Mouse (Mus musculus): ENCODE results near the gene St6galnac3.

St6galnac3 gene

DNA sequence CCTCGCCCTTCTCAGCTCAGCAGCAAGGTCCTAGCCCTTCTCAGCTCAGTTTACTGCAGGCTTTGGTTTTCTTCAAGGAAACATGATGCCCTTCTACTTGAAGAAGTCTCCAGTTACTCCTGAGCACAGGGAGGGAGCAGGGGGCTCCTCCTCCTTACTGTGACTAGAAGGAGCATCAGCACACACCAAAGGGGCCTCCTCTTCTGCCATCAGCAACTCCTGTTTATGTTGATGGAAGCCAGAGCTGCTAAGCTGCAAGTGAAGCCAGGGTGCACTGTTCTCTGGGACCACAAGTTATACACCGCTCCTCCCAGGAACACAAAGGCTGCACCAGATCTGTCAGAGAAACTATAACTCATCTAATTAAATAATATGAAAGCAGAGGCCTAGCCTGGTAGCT is 34.4 kb downstream of the St6galnac3 start:
- no peak for DNase-seq (ENCODE audit: low spot score in 2 of 2)

GRCm38 (mm10) chr3:153689793-153690291 is 35.1 kb downstream of the St6galnac3 start:
- DNase-seq (ENCODE audit: low spot score in 2 of 2) = no peak

DNA sequence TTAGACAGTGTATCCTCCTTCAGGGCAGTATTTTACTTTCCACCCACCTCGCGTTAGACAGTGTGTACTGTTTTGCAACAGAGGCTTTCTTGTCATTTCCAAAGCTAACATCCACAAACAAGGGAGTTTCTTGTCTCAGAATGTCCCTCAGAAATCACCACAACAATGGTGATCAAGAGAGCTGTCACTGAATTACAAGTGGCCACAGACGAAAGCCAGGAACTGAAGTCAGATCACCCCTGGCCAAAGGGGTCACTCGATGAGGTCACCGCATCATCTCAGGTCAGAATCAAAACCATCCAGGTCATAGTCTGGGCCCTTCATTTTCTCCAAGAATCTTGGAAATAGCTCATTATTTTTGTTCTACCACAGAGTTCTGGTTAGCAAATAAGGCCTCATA is 37.1 kb downstream of the St6galnac3 start:
- no peak for DNase-seq (ENCODE audit: low spot score in 2 of 2)

DNA sequence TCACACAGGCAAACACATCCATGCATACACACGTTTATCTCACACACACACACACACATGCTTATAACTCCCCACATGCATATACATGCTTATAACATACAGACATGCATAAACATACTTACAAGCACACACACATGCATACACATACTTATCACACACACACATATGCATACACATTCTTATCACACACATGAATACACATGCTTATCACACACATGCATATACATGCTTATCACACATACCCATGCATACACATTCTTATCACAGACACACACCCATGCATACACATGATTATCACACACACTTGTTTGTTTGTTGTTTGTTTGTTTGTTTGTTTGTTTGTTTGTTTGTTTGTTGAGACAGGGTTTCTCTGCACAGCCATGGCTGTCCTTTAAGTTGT is 40.1 kb downstream of the St6galnac3 start:
- no peak for DNase-seq (ENCODE audit: low spot score in 2 of 2)

DNA sequence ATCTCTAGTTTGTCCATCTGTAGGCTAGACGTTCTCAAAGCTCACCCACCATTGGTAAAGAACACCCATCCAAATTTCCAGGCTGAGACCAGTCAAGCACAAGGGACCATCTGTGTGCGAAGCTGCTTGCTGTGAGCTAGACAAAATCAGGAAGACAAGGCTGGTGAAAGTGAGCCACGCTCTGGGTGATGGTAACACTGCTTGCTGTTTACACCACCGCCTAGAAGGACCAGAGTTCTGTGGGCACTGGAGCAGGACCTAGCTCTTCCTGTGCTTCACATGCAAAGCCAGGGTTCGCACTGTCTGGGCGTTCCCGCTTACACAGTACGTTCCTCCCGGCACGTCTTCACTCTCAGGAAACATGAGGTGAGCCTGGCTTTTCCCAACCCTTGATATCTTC is 42.7 kb downstream of the St6galnac3 start:
- DNase-seq (ENCODE audit: low spot score in 2 of 2) = no peak

- no peak for DNase-seq (ENCODE audit: low spot score in 2 of 2)
Observed at GRCm38 (mm10) chr3:153681720-153682119, 43.3 kb downstream of the St6galnac3 start.

DNA sequence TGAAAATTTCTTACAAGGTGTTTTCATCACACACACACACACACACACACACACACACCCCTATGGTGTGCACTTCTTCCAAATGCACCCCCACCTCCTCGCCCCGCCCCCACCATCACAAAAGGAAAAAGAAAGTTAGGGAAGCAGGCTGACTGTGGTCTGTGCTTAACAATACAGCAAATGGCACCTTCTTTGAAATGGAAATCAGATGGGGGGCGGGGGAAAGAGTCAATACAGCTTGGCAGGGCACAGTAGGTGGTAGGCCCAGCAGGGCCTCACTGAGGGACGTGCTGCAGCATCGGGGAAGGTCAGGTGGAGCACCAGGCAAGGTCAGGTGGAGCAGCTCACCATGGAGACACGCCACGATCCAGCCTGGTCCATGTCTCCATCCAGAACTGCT is 49.1 kb downstream of the St6galnac3 start:
- DNase-seq (ENCODE audit: low spot score in 2 of 2) = no peak

DNA sequence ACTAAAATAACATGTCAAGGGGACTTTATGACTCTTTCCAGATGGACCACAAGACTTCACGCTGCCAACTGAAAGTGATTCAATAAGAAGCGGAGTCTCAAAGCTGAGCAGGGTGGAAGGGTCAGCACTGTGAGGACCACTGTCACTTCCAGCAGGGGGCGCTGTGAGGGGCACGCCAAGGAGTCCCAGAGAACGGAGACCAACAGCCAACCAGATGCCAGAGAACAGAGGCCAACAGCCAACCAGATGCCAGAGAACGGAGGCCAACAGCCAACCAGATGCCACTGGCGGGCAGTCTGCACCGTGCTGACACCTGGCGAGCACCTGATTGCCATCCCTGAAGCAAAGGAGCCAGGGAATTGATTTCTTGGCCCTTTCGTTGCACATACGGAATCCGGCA is 49.9 kb downstream of the St6galnac3 start:
- no peak for DNase-seq (ENCODE audit: low spot score in 2 of 2)

DNA sequence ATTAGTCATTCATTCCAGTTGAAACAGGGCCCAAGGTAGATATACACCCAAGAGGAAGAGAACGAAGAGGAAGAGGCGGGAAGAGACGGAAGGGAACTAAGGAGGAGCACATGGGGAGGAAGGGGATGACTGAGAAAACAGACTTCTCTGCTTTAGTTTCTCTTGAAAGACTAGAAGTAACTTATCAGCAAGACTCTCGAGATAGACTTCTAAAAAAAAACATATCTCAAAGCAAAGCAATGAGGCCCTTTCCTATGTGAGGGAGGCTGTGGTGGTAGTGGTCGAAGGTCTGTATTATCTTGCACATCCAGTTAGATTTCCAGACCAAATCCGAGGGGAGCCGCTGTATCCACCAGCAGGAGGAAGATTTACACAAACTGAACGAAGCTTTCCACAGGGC is 50.6 kb downstream of the St6galnac3 start:
- no peak for DNase-seq (ENCODE audit: low spot score in 2 of 2)

- DNase-seq (ENCODE audit: low spot score in 2 of 2) = no peak
Observed at GRCm38 (mm10) chr3:153673451-153673850, 51.5 kb downstream of the St6galnac3 start.

DNA sequence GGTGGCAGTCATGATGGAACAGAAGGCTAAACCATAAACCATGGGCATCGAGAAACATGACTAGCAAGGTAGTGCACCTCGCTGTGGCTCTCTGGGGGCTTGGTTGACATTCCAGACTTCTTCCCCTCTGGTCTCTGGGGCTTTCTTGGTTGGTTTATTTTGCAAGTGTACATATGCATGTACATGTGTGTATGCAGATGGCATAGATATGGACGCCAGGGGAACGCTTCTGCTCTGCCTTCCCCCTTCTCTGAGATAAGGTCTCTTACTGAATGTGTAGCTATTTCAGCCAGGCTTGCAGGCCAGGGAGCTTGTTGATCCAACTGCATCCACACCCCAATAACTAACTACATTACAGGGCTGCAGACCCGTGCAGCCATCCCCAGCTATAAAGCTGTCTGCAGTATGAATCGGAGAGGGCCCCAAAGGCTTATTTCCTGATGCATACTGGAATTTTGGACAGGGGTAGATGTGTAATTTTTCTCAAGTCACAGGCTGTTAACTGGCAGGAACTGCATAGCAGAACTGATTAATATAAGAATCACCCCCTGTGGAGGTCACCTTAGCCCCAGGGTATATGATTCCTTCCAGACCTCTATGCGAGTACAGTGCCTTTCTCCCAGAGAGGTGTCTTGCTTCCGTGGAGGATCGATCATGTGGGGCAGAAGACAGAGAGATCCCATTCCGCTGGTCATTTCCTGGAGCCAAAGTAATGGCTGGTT is 53.9 kb downstream of the St6galnac3 start:
- DNase-seq (ENCODE audit: low spot score in 2 of 2) = no peak

DNA sequence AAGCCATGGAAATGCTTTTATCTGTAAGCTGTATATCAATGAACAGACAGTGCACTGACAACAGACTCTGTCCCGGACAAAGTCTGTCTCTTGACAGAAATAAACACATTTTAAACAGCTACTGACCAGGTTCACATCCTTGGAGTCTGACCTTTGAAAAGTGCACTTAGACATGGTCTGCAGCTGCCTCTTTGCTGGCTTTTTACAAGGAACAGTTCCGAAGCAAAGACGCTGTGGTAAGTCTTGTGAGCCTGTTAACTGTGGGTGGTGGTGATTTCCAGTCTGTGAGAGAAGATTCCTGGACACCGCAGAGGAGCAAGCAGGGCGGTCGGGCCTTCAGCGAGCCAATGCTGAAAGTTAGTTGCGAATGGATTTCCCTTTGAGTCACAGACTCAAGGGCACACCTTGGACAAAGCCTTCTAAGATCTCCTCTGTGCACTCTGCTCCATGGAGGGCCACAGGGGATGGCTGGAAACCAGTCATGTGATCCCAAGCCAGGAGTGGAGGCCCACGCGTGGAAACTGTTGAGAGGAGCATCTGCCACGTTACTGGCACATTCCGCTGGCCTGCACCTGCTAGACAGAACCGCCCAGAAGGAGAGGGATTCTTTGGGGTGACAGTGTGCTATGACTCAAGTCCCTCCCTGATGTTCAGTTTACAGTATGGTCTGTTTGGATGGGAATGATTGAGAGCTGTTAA is 55.1 kb downstream of the St6galnac3 start:
- DNase-seq (ENCODE audit: low spot score in 2 of 2) = no peak

- no peak for DNase-seq (ENCODE audit: low spot score in 2 of 2)
Observed at GRCm38 (mm10) chr3:153669329-153669728, 55.6 kb downstream of the St6galnac3 start.

- no peak for DNase-seq (ENCODE audit: low spot score in 2 of 2)
Observed at GRCm38 (mm10) chr3:153668447-153669290, 56.3 kb downstream of the St6galnac3 start.

- no peak for DNase-seq (ENCODE audit: low spot score in 2 of 2)
Observed at GRCm38 (mm10) chr3:153664696-153665095, 60.3 kb downstream of the St6galnac3 start.

DNA sequence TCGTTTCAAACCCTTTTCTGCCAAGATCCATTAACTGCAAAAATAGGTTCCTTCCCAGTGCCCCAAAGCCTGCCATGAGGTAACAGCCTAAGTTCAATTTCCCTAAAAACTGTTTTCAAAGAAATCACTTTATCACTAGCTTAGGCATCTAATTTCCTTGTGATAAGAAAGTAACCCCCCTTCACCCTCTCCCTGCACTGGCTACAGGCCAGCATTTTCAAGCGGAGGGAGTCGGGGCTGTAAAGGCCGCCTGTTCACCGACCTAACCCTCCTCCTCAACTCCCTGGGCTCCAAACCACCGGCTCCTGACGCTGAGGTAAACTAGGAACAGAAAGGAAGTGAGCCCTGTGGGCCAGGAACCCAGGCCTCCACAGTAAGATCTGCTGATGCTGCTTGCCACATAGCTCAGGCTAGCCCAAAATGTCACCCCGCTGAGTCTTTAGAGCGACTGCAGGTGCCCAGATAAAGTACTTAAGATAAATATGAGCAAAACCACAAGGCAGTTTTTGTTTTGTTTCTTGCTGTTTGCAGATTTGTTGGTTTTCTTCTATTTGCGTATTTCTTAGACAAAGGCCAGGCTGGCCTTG is 61.0 kb downstream of the St6galnac3 start:
- DNase-seq (ENCODE audit: low spot score in 2 of 2) = no peak

GRCm38 (mm10) chr3:153662796-153663195 is 62.2 kb downstream of the St6galnac3 start:
- DNase-seq (ENCODE audit: low spot score in 2 of 2) = no peak

DNA sequence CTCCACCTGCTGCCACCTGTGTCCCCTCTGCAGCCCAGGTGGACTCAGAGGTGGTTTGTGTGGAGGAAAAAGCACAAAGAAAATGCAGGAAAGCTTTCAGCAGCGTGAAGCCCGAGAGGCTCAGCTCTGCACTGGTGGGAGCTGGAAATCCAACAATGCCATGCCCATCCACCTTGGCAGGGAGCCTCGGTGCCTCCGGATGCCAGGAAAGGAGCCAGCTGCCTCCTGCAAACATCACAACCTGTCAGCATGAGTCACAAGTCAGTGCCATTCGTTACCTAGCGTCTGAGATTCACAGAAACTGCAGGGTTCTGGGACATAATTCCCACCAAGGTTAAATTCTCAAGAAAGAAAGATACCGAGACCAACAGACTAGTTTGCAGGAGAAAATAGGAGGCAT is 63.0 kb downstream of the St6galnac3 start:
- peak in 1 of 2 experiments; percentile 23 for DNase-seq (ENCODE audit: low spot score in 2 of 2)

DNA sequence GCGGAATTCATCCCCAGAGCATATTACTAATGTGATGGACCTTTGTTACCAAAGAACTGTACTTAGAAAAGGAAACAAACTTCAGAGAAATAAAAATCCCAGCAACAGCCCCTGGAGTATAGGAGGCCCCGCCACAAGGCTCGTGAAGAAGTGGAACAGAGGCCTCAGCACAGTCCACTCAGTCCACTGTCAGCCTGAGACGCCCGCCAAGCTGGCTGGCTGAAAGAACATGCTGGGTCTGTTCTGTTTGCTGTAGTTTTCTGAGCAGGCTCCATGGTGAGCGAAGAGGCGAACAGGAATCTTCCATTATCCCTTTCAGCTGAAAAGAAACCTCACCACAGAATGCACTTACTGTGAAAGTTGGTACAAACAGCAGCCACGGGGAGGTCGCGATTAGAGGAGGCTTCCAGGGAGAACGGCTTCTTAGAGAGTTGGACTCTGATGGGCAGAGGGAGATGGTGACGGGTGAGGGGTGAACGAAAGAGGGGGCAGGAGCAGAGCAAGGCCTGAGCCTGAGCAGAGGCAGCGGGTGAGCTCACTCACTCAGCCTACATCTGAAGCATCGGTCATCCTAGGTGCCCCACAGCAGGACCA is 65.3 kb downstream of the St6galnac3 start:
- DNase-seq (ENCODE audit: low spot score in 2 of 2) = no peak

DNA sequence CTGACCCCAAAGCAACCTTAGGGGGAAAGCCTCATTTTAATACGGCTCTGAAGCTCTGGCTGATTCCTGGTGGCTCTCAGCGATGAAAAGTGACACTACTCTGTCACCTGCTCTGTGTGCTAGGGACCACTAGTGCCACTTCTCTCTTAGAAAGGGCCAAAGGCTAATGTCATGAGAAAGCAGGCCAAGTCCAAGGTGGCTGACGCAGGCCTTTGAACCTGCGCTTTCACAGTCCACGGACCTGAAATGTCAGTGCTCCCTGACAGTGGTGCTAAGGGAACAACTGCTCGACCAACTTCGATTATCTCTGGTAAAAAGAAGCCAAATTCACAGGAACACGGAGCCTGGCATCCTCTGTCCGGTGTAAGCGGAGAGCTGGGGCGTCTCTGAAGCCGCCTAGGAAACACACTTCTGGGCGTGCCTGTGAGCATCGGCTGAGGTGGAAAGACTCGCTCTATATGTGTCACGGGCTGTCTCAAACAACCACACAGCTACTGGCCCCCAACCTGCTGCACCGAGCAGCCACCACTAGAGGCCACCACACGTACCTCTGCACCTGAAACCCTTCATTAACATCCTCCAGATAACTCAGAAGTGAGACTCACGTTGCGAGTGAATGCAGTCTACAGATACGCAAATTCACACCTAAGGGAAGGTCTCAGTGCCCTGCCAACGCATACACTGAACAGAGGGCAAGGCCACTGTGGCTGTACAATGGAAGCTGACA is 66.8 kb downstream of the St6galnac3 start:
- DNase-seq (ENCODE audit: low spot score in 2 of 2) = peak in 1 of 2 experiments; percentile 35

DNA sequence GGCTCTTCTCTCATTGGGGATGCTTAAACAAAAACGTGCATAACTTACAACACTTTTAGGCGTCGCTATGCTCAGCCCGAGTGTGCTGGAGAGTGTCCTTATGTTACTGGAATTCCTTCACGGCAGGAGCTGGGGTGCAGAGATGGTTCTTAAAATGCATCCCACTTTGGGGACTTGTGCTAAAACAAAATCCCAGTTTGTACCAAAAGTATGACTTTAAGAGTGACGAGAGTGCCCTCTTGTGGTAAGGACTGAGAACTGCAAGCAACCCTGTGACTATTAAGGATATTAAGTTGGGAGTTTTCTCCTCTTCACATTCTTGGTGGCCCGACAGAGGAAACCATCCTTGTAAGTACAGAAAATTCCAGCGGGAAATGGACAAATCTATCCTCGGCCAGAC is 69.9 kb downstream of the St6galnac3 start:
- DNase-seq (ENCODE audit: low spot score in 2 of 2) = peak; percentile 65 to 79

All from frontal cortex, postnatal 14 days (tissue).